Mouse (Mus musculus) forebrain, embryonic 11.5 days (tissue): ENCODE measurements around the gene Il27ra. TPM values are rescaled to one million over a fixed set of nuclear protein-coding genes. Genes with fewer than 3 reads are reported as not detected.
A peak's percentile ranks its signal among the peaks of the same experiment; 100 is the strongest.

ENCODE experiments used
- ATAC-seq: fragments of 200-750 bp; cut with Nextera tagmentation; replicated peaks from 2 replicates; pipeline ENCODE4 v1.8.0; 2017; ENCODE audit warnings: moderate TSS enrichment; ENCODE audit not compliant: low FRiP score
- DNase-seq: peaks from one replicate; pipeline ENCODE4 v3.0.0-alpha.2; 2017; ENCODE audit warnings: low spot score
- H3K27ac ChIP-seq: fragments of 300-500 bp; sonication (generic); 2 replicates; pipeline ENCODE4 v1.5.1; 2014; ENCODE audit warnings: low read depth, low read length
- H3K27me3 ChIP-seq: fragments of 300-500 bp; sonication (generic); 2 replicates; pipeline ENCODE4 v1.6.1; 2014; ENCODE audit warnings: mild to moderate bottlenecking, low read length, mixed read lengths; ENCODE audit not compliant: control insufficient read depth, insufficient read depth
- H3K36me3 ChIP-seq: fragments of 300-500 bp; sonication (generic); 2 replicates; pipeline ENCODE4 v1.6.1; 2014; ENCODE audit warnings: mild to moderate bottlenecking, low read length, moderate library complexity, mixed read lengths; ENCODE audit not compliant: control insufficient read depth, insufficient read depth
- H3K4me1 ChIP-seq: fragments of 300-500 bp; sonication (generic); replicated peaks from 2 replicates; pipeline ENCODE4 v1.6.1; 2014; ENCODE audit warnings: low read length, mixed read lengths; ENCODE audit not compliant: control insufficient read depth, insufficient read depth
- H3K4me2 ChIP-seq: fragments of 300-500 bp; sonication (generic); 2 replicates; pipeline ENCODE4 v1.6.1; 2014; ENCODE audit warnings: low read depth, mild to moderate bottlenecking, low read length, moderate library complexity, mixed read lengths; ENCODE audit not compliant: severe bottlenecking
- H3K4me3 ChIP-seq: fragments of 300-500 bp; sonication (generic); 2 replicates; pipeline ENCODE4 v1.5.1; 2014; ENCODE audit warnings: low read depth, low read length
- H3K9ac ChIP-seq: fragments of 300-500 bp; sonication (generic); 2 replicates; pipeline ENCODE4 v1.6.1; 2014; ENCODE audit warnings: low read length
- H3K9me3 ChIP-seq: fragments of 300-500 bp; sonication (generic); 2 replicates; pipeline ENCODE4 v1.6.1; 2016; ENCODE audit warnings: low read length, mixed read lengths; ENCODE audit not compliant: control insufficient read depth
- WGBS: fragments of 180-500 bp; shearing (Covaris S2); extraction: QIAGEN DNeasy Blood & Tissue Kit; methylation state at CpG from one replicate; pipeline ENCODE4 v1.1.7; 2014; 5-methylcytosine and 5-hydroxymethylcytosine counted together
- polyA plus RNA-seq: library from polyadenylated mRNA; unstranded; fragments of >200 nt; fragmentation: Nextera tagmentation; extraction: Ambion mirVana; gene quantifications from 2 replicates; pipeline ENCODE4 v1.2.1, GENCODE M21; 2014

Il27ra gene
- polyA plus RNA-seq, 1 experiment from 2014 or later: 0.24 TPM

DNA sequence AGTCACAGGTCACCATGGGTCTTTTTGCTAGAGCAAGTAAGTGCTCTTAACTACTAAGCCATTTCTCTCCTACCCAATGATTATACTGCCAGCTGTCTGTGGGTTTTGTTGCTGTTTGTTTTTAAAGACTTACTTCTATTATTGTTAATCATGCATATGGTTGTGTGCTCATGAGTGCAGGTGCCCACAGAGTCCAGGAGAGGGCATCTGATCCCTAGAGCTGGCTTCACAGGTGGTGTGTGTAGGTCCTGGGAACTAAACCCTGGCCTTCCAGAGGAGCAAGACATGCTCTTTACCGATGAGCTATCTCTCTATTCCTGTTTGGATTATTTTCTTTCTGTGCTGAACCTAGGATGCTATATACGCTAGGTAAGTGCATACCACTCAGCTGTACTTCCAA is 16.8 kb upstream of the Il27ra start:
- no peak overlapping the region for H3K4me3 ChIP-seq
- ATAC-seq: no peak
- 87% methylated on average over 2 of the region's 2 CpGs for WGBS
- H3K9ac ChIP-seq: no peak overlapping the region
- no peaks in the 10 kb centered on the region for H3K36me3 ChIP-seq
- H3K9me3 ChIP-seq: no peaks in the 10 kb centered on the region
- H3K4me2 ChIP-seq: no peak overlapping the region
- H3K4me1 ChIP-seq: no peaks in the 10 kb centered on the region
- no peak overlapping the region for H3K27ac ChIP-seq
- no peaks in the 10 kb centered on the region for H3K27me3 ChIP-seq
- no peak for DNase-seq

GRCm38 (mm10) chr8:84057827-84058226 is 15.4 kb upstream of the Il27ra start:
- H3K36me3 ChIP-seq: no peaks in the 10 kb centered on the region
- DNase-seq (no peak), ATAC-seq (no peak)
- H3K4me1 ChIP-seq: no peaks in the 10 kb centered on the region
- no peak overlapping the region for H3K4me3 ChIP-seq
- H3K9ac ChIP-seq: no peak overlapping the region
- WGBS: 89% methylated on average over 1 of the region's 1 CpGs
- no peaks in the 10 kb centered on the region for H3K9me3 ChIP-seq
- H3K4me2 ChIP-seq: no peak overlapping the region
- no peak overlapping the region for H3K27ac ChIP-seq
- no peaks in the 10 kb centered on the region for H3K27me3 ChIP-seq

GRCm38 (mm10) chr8:84053229-84053628 is 10.8 kb upstream of the Il27ra start:
- ATAC-seq (no peak), DNase-seq (no peak)
- WGBS: 96% methylated on average over 5 of the region's 5 CpGs
- Histone ChIP-seq H3K27ac (no peak overlapping the region), H3K9ac (no peak overlapping the region), H3K9me3 (no peaks in the 10 kb centered on the region), H3K4me1 (no peaks in the 10 kb centered on the region), H3K4me2 (no peak overlapping the region), H3K27me3 (no peaks in the 10 kb centered on the region), H3K4me3 (no peak overlapping the region), H3K36me3 (no peaks in the 10 kb centered on the region)

- no peaks in the 10 kb centered on the region for H3K9me3 ChIP-seq
- H3K36me3 ChIP-seq: no peaks in the 10 kb centered on the region
- no peaks in the 10 kb centered on the region for H3K4me1 ChIP-seq
- DNase-seq (no peak), ATAC-seq (no peak)
- WGBS: 92% methylated on average over 3 of the region's 3 CpGs
- H3K27me3 ChIP-seq: no peaks in the 10 kb centered on the region
- H3K9ac ChIP-seq: no peak overlapping the region
- no peak overlapping the region for H3K27ac ChIP-seq
- H3K4me2 ChIP-seq: no peak overlapping the region
- H3K4me3 ChIP-seq: no peak overlapping the region
Observed at GRCm38 (mm10) chr8:84052746-84053145, 10.4 kb upstream of the Il27ra start.

DNA sequence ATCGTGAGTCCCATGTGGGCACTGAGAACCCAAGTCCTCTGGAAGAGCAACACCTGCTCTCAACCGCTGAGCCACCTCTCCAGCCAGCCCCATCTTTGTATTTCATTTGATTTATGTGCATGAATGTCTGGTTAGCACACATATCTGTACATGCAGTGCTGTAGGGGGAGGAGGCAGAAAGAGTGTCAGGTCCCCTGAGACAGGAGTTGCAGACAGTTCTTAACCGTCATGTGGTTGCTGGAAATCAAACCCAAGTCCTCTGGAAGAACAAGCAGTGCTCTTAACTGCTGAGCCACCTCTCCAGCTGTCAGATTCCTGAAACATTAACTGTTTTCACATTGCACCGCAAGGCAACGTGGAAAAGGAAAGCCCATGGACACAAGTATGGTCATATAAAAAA is 5.8 kb upstream of the Il27ra start:
- Histone ChIP-seq H3K9me3 (no peaks in the 10 kb centered on the region), H3K27ac (no peak overlapping the region), H3K4me3 (no peak overlapping the region), H3K4me2 (no peak overlapping the region), H3K36me3 (no peaks in the 10 kb centered on the region), H3K4me1 (no peaks in the 10 kb centered on the region), H3K9ac (no peak overlapping the region), H3K27me3 (peaks cover 21% of the 10 kb centered on the region)
- WGBS: 78% methylated on average over 5 of the region's 5 CpGs
- ATAC-seq (no peak), DNase-seq (no peak)

- DNase-seq (no peak), ATAC-seq (no peak)
- Histone ChIP-seq H3K4me1 (0 out of 2 replicates have a peak, but pooled peaks cover 8% of the 10 kb centered on the region), H3K4me2 (no peak overlapping the region), H3K27me3 (peaks cover 35% of the 10 kb centered on the region), H3K9me3 (no peaks in the 10 kb centered on the region), H3K4me3 (no peak overlapping the region), H3K36me3 (no peaks in the 10 kb centered on the region), H3K9ac (no peak overlapping the region), H3K27ac (no peak overlapping the region)
- WGBS: 82% methylated on average over 3 of the region's 3 CpGs
Observed at GRCm38 (mm10) chr8:84046505-84046904, 4.1 kb upstream of the Il27ra start.

- Histone ChIP-seq H3K4me2 (0 out of 2 replicates have a peak within 1 kb of the TSS, but pooled peaks have one; percentile 8), H3K4me1 (0 out of 2 replicates have a peak, but pooled peaks cover 8% of the 10 kb centered on the region), H3K27me3 (peaks cover 40% of the 10 kb centered on the region), H3K9me3 (no peaks in the 10 kb centered on the region), H3K27ac (no peak within 1 kb of the TSS), H3K36me3 (no peaks in the 10 kb centered on the region), H3K4me3 (no peak within 1 kb of the TSS), H3K9ac (no peak within 1 kb of the TSS)
- no peak for DNase-seq
- no peak for ATAC-seq
- 8% methylated on average over 9 of the region's 9 CpGs for WGBS
Observed at GRCm38 (mm10) chr8:84044900-84045299, 2.5 kb upstream of the Il27ra start, which contains the start of gene Rln3. TSS of gene Rln3 (minus strand) at chr8:84045000.

DNA sequence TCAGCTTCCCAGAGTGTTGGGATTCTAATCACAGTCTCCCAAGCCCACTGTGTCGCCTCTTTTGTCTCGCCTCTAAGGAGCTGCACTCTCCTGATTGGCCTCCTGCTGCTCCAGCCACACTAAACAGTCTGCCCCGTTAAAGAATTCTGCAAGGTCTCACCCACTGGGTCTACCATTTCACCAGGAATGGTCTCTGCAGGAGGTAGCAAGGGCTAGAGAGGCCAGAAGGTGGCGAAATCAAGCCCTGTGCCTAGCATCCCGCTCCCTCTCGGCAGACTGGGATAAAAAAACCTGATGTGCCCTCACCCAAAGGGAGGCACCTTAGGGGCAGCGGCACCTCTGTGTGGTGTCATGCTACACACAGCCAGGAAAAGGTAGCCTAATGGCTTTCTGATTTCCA is 1.7 kb upstream of the Il27ra start:
- no peak overlapping the region for H3K4me2 ChIP-seq
- H3K27me3 ChIP-seq: peaks cover 40% of the 10 kb centered on the region
- no peaks in the 10 kb centered on the region for H3K9me3 ChIP-seq
- H3K36me3 ChIP-seq: no peaks in the 10 kb centered on the region
- H3K27ac ChIP-seq: no peak overlapping the region
- H3K4me1 ChIP-seq: 0 out of 2 replicates have a peak, but pooled peaks cover 8% of the 10 kb centered on the region
- H3K4me3 ChIP-seq: no peak overlapping the region
- peak; percentile 44 for DNase-seq
- no peak overlapping the region for H3K9ac ChIP-seq
- WGBS: 1% methylated on average over 7 of the region's 7 CpGs
- no peak for ATAC-seq

DNA sequence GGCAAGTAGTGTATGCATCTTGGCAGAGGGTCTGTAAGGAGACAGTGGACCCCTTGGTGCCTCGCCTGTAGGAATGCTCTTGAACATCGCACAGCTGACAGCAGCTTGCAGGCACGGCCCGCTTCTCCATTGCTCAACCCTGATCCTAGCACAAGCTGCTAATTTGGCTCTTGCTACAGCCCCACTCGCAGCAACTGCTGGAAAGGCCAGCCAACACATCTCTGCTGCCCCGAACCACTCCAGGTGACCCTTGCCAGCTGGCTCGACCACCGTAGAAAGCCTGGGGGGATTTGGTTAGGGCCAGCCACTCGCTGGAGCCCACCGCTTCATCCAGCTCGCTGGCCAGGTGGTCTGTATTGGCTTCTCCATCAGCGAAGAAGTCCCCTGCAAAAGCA is 556 bp upstream of the Il27ra start:
- H3K4me2 ChIP-seq: no peak overlapping the region; the same call in 1 of the 2 replicates
- H3K4me1 ChIP-seq: 0 out of 2 replicates have a peak, but pooled peaks cover 8% of the 10 kb centered on the region
- H3K36me3 ChIP-seq: no peaks in the 10 kb centered on the region
- ATAC-seq (no peak), DNase-seq (peak; percentile 50)
- no peak overlapping the region for H3K27ac ChIP-seq
- no peak overlapping the region for H3K9ac ChIP-seq
- H3K9me3 ChIP-seq: no peaks in the 10 kb centered on the region
- no peak overlapping the region for H3K4me3 ChIP-seq
- 34% methylated on average over 12 of the region's 12 CpGs for WGBS
- H3K27me3 ChIP-seq: peaks cover 40% of the 10 kb centered on the region
